Mouse (Mus musculus) induced T-regulatory cell, adult 2 months (primary cell): ENCODE measurements around the gene Ppp2r5c.

ENCODE experiments used
- DNase-seq: peaks from one replicate; pipeline ENCODE4 v3.0.0-alpha.2; 2012; ENCODE audit warnings: low read depth

Gene Ppp2r5c

DNA sequence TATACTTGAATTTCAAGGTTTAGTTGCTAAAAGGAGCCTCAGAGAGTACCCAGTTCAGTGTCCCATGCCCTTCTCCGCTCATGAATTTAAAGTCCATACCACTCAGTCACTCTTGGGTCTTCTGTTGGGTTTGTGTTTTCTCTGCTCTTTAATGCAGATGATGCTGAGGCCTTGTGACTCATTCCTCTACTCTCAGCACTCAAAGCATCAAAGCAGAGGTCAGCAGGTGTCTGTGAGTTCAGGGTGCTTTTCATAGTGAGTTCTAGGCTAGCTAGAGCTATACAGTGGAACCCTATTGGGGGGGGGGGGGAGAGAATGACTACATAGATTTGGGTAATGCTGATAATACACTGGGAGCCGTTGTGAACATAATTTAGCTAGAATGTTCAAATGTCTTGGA, 163.8 kb downstream of the Ppp2r5c start:
- DNase-seq, result no peak

DNA sequence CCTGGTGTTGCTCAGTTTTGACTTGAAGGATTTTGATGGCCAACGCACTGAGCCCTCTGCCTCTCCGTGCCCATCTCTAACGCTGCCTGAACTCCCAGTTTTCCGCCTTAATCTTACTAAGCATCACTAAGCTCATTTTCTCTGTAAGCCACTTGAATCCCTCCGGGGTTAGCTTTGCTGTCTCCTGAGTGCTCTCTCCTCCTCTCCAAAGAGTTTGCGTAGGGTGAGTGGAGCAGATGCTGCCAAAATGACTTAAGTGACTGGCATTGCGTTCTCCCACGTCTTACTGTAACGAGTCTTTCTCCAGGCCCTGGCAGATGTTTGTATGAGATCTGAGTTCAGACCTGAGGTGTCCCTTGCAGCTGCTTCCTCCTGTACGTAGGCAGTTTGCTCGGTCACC, 183.1 kb downstream of the Ppp2r5c start:
- no peak for DNase-seq
